Mouse (Mus musculus): ENCODE data around the gene Elovl6.

The Elovl6 gene

DNA sequence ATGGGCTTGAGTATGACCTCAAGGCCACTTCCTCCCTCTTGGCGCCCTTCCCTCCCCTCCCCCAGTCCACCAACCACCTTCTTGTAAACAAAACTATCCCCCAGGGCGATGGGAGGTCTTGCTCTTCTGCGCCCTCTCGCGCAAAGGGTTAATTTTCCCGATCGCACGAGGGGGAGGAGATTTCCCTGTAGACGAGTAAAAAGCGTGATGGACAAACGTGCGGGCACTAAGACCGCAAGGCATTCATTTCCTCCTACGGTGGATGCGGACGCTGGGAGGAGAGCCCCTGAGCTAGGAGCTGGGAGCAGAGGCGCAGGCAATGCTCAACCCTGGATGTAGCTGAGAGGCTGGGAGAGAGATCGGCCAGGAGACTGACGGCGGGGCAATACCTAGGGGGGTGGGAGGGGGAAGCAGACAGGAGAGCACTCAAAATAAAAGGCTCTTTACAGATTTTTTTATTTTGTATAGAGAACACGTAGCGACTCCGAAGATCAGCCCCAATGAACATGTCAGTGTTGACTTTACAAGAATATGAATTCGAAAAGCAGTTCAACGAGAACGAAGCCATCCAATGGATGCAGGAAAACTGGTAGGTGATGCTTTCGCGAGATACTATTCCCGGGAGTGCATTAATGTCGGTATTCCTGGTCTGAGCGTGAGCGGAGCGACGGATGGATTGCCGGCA is at the start of gene Elovl6:
Gene Elovl6 (plus strand): TSS at position 176 of the 685 bp plus-strand sequence.
- peak; percentile 99 for DNase-seq (ENCODE audit: low read depth, low spot score)

DNA sequence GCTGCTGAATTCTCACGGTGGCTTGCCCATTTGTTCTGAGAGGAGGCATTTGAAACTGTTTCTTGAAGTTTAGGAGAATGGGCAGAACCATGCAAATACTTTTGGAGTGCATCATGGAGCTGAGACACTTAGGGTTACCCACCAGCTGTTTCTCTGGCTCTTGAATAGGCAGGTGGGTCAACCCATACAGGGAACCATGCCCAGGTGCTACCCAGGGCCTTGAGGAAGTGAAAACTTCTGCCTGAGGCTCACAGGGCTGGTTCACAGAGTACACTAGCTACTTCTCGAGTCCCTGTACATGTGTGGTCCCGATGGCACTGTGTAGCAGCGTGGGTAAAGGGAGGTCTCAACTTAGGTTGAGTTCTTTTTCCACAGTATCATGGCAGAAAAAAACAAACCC is 43.4 kb upstream of the Elovl6 start:
- DNase-seq (ENCODE audit: low read depth, low spot score), result no peak

DNA sequence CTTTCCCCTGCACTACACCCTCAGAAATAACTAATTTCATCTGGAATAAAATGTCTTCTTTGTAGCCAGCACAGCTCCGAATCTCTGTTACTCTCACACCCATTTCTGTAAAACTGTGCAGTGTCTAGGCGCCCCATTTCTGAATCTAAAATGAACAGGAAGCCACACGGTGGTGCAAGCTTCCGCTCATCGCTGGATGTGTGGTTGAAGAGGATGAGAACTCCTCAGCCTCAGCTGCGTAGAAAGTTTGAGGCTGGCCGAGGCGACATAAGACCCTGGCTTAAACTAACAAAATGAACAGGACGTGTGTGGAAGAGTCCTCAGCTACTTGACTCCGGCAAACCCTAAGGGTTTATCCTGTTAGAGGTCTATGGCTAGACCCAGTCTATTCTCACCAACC is 38.0 kb upstream of the Elovl6 start:
- DNase-seq (ENCODE audit: low read depth, low spot score), result peak; percentile 6

GRCm38 (mm10) chr3:129494731-129495130 is 37.4 kb upstream of the Elovl6 start:
- no peak for DNase-seq (ENCODE audit: low read depth, low spot score)

DNA sequence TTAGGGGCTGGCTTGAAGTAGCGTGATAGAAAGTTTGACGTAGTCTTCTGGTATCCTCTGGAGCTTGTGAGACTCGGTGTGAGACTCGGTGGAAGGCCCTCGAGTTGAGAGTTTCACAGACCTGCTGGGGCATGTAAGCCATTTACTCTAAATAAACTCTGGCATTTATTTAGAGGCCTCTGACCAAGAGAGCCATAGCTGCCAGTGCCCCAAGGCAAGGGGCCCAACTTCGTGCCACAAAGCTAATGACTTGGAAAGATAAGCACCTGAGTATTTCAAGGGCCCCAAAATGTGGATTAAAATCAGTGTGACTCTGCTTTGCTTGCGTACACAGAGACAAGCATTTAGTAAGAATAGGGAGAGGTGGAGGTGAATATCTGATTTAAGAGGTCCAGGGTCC is 28.4 kb upstream of the Elovl6 start:
- no peak for DNase-seq (ENCODE audit: low read depth, low spot score)

- no peak for DNase-seq (ENCODE audit: low read depth, low spot score)
Observed at GRCm38 (mm10) chr3:129504928-129505327, 27.2 kb upstream of the Elovl6 start.

- DNase-seq (ENCODE audit: low read depth, low spot score), result peak; percentile 83
Observed at GRCm38 (mm10) chr3:129507736-129508135, 24.4 kb upstream of the Elovl6 start.

- peak; percentile 90 for DNase-seq (ENCODE audit: low read depth, low spot score)
Observed at GRCm38 (mm10) chr3:129508571-129508970, 23.6 kb upstream of the Elovl6 start.

DNA sequence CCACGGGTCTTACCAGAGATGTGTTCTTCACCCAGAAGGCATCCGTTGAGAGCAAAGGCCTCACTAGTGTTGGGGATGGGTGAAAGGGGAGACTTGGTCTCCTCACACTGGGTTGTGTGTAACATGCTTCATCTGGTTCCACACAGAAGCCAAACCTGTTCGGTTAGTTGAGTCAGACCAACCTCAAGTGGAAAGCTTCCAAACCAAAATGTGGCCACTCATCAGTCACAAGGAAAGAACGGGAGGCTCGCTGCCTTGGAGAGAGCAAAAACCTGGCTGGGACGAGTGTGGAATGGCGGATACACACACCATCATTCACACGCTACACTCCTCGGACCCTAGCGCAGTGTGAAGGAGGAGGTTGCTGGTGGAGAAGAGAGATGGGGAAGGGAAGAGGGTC is 22.4 kb upstream of the Elovl6 start:
- peak; percentile 85 for DNase-seq (ENCODE audit: low read depth, low spot score)

GRCm38 (mm10) chr3:129515863-129516436 is 16.2 kb upstream of the Elovl6 start:
- no peak for DNase-seq (ENCODE audit: low read depth, low spot score)

GRCm38 (mm10) chr3:129520499-129520898 is 11.7 kb upstream of the Elovl6 start:
- DNase-seq (ENCODE audit: low read depth, low spot score), result no peak

- DNase-seq (ENCODE audit: low read depth, low spot score), result no peak
Observed at GRCm38 (mm10) chr3:129523456-129524143, 8.6 kb upstream of the Elovl6 start.

- no peak for DNase-seq (ENCODE audit: low read depth, low spot score)
Observed at GRCm38 (mm10) chr3:129527046-129527445, 5.1 kb upstream of the Elovl6 start.

DNA sequence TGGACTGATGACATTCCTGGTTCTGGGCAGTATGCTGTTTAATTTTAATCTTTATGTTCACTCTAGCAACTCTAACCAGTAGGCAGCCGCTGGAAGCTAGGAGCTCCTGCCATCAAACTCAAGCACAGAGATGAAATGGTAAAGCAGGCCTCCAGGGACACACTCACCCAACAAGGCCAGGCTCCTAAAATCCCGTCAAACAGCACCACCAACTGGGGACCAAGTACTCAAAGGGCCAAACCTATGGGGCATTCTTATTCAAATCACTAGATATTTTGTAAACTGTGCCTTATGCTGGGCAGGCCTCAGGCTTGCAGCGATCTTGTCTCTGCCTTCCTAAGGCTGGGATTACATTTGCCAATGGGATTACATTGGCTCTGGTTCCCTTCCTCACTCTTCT is 2.8 kb upstream of the Elovl6 start:
- peak; percentile 91 for DNase-seq (ENCODE audit: low read depth, low spot score)

DNA sequence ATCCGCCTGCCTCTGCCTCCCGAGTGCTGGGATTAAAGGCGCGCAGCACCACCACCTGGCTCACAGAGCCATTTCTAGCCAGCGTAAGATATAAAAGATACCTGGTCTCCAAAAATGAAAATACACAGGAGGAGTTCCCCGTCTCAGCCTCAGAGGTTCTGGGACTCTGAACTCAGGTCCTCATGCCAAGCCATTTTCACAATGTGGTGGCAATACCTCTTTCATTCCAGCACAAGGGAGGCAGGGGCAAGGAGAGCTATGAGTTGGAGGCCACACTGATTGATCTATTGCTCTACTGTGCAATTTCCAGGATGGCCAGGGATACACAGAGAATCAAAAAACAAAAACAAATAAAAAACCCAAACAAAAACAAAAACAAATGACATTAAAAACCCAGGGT is 1.7 kb upstream of the Elovl6 start:
- no peak for DNase-seq (ENCODE audit: low read depth, low spot score)

GRCm38 (mm10) chr3:129532865-129533742 is 949 bp downstream of the Elovl6 start:
- DNase-seq (ENCODE audit: low read depth, low spot score), result peak; percentile 55

- DNase-seq (ENCODE audit: low read depth, low spot score), result peak; percentile 64
Observed at GRCm38 (mm10) chr3:129533743-129534530, 1.8 kb downstream of the Elovl6 start.

DNA sequence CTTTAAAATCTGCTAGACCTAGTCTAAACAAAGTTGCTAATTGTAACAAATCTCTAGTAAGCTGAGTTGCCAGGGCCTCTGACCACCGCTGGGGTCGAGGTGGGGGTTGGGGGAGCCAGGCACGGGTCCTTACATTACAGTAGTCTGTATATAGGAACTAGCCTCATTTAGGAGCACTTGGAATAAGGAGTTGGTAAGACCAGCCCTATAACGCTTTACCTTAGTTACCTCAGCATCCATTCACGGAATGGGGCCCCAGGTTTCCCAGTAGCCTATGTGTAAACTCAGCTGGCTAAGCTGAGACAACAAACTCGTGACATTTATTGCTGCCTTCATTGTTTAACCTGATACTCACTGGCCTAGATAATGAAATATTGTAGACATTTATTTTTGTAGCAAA is 3.3 kb downstream of the Elovl6 start:
- DNase-seq (ENCODE audit: low read depth, low spot score), result no peak

DNA sequence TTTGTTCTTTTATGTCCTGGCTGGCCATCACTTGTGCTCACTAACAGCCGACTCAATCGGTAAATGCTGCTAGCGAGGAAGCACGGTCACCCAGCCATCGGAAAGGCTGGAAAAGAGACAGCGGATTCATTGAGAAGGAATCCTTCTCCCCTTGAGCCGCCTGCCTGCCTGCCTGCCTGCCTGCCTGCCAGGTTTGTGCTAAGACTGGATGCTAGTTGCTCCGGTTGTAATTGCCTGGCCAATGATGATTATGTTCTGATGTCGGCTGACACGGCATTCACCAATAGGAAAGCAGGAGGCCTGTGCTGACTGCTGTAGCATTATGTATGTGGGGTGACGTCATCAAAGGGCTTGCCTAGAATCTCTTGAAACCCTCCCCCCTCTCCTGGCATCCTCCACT is 4.0 kb downstream of the Elovl6 start:
- DNase-seq (ENCODE audit: low read depth, low spot score), result peak; percentile 99

GRCm38 (mm10) chr3:129537954-129538353 is 5.8 kb downstream of the Elovl6 start:
- DNase-seq (ENCODE audit: low read depth, low spot score), result no peak

- DNase-seq (ENCODE audit: low read depth, low spot score), result peak; percentile 63
Observed at GRCm38 (mm10) chr3:129540882-129541281, 8.7 kb downstream of the Elovl6 start.

All from R1 (cell line).